Mouse (Mus musculus): ENCODE measurements around the gene Trp53.
"Not testable (repeated sequence)": the region's sequence is repeated elsewhere in the genome, so short reads cannot be mapped to it uniquely, and the experiment has no call there.

DNA sequence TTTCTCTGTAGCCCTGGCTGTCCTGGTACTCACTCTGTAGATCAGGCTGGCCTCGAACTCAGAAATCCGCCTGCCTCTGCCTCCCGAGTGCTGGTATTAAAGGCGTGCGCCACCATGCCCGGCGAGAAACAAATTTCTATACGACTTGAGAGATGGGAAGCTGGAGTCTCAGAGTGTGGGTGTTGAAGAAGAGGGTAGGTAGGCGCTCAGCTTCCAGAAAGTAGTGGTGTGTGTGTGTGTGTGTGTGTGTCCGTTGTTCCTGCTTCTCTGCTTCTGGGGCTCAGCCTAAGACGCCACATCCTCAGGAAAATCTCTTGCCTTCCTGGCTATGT lies 34.1 kb downstream of the Trp53 start:
- not testable (repeated sequence) for TF ChIP-seq MAZ (IDR thresholded peaks at IDR 0.05; ENCODE audit: low read depth, low read length); MEF2A (IDR thresholded peaks at IDR 0.05; ENCODE audit: borderline replicate concordance, low read depth, low read length); CTCF (conservative IDR thresholded peaks at IDR 0.05 in 1 of 2, IDR thresholded peaks at IDR 0.05 in 1 of 2; ENCODE audit: low read depth in 2 of 2, low read length in 2 of 2)
